Mouse (Mus musculus) adrenal gland, adult 2 months (tissue): Measurements from ENCODE around the gene Arhgef39. TPM values are rescaled to one million over a fixed set of nuclear protein-coding genes. Genes with fewer than 3 reads are reported as not detected.
A peak's percentile ranks its signal among the peaks of the same experiment; 100 is the strongest.

Experiments
- DNase-seq: peaks from one replicate; pipeline ENCODE4 v3.0.0; 2021
- long read RNA-seq: library from polyadenylated mRNA; stranded (forward); transcript quantifications from one replicate; pipeline ENCODE4 v2.0.0, GENCODE M21; 2021
- polyA plus RNA-seq: library from polyadenylated mRNA; depleted of rRNA; stranded (reverse); fragments of >200 nt; gene quantifications from 2 replicates; pipeline ENCODE4 v1.2.3, GENCODE M21; 2012; rRNA removed
- total RNA-seq, 2 experiments: library from RNA; stranded (reverse); gene quantifications; 2 replicates each; pipeline ENCODE4 v1.2.3; 2021

Arhgef39 gene
- 1 to 10 TPM; 1.0 to 2.1 TPM for total RNA-seq
- polyA plus RNA-seq: 4.8 and 6.6 TPM in 2 replicates
- long read RNA-seq: 0 reads

GRCm38 (mm10) chr4:43499407-43500333 lies at the start of gene Arhgef39:
Arhgef39 (minus strand) TSS chr4:43499695.
- peak; percentile 90 for DNase-seq

- no peak for DNase-seq
Measured at GRCm38 (mm10) chr4:43549055-43549454, 49.6 kb upstream of the Arhgef39 start.

- no peak for DNase-seq
Measured at GRCm38 (mm10) chr4:43547160-43547559, 47.7 kb upstream of the Arhgef39 start.

- DNase-seq: peak; percentile 83
Measured at GRCm38 (mm10) chr4:43546375-43547047, 47.0 kb upstream of the Arhgef39 start.

GRCm38 (mm10) chr4:43542044-43542443 lies 42.5 kb upstream of the Arhgef39 start:
- DNase-seq: no peak

GRCm38 (mm10) chr4:43536031-43536430 lies 36.5 kb upstream of the Arhgef39 start:
- DNase-seq: no peak

GRCm38 (mm10) chr4:43535628-43536027 lies 36.1 kb upstream of the Arhgef39 start:
- DNase-seq: peak; percentile 62

- peak; percentile 92 for DNase-seq
Measured at GRCm38 (mm10) chr4:43533270-43533669, 33.8 kb upstream of the Arhgef39 start.

- peak; percentile 78 for DNase-seq
Measured at GRCm38 (mm10) chr4:43530581-43530980, 31.1 kb upstream of the Arhgef39 start.

- DNase-seq: peak; percentile 68
Measured at GRCm38 (mm10) chr4:43530081-43530501, 30.6 kb upstream of the Arhgef39 start.

- no peak for DNase-seq
Measured at GRCm38 (mm10) chr4:43528487-43528886, 29.0 kb upstream of the Arhgef39 start.

- no peak for DNase-seq
Measured at GRCm38 (mm10) chr4:43527880-43528279, 28.4 kb upstream of the Arhgef39 start.

GRCm38 (mm10) chr4:43519956-43520355 lies 20.5 kb upstream of the Arhgef39 start:
- DNase-seq: peak; percentile 89

- DNase-seq: no peak
Measured at GRCm38 (mm10) chr4:43519551-43519950, 20.1 kb upstream of the Arhgef39 start.

GRCm38 (mm10) chr4:43515764-43516708 lies 16.5 kb upstream of the Arhgef39 start:
- peak; percentile 51 for DNase-seq

- no peak for DNase-seq
Measured at GRCm38 (mm10) chr4:43513791-43514190, 14.3 kb upstream of the Arhgef39 start.

GRCm38 (mm10) chr4:43513300-43513699 lies 13.8 kb upstream of the Arhgef39 start:
- no peak for DNase-seq

- no peak for DNase-seq
Measured at GRCm38 (mm10) chr4:43512653-43513052, 13.2 kb upstream of the Arhgef39 start.

- DNase-seq: no peak
Measured at GRCm38 (mm10) chr4:43511675-43512454, 12.4 kb upstream of the Arhgef39 start.

GRCm38 (mm10) chr4:43509109-43509508 lies 9.6 kb upstream of the Arhgef39 start:
- no peak for DNase-seq

- peak; percentile 85 for DNase-seq
Measured at GRCm38 (mm10) chr4:43508666-43508997, 9.1 kb upstream of the Arhgef39 start.
